Mouse (Mus musculus): ENCODE results near the gene Sh2d4b. TPM values are rescaled to one million over a fixed set of nuclear protein-coding genes. Genes with fewer than 3 reads are reported as not detected.

The Sh2d4b gene
- polyA plus RNA-seq, 1 experiment from 2014 or later, result 0.38 TPM

GRCm38 (mm10) chr14:40789110-40789509, 104.0 kb downstream of the Sh2d4b start:
- H3K36me3 ChIP-seq (ENCODE audit: insufficient read depth, low read length), result no peaks in the 10 kb centered on the region
- no peaks in the 10 kb centered on the region for H3K9me3 ChIP-seq (ENCODE audit: low read length)
- no peak overlapping the region for H3K4me2 ChIP-seq (replicated peaks; ENCODE audit: low read depth, low read length)
- no peak overlapping the region for H3K4me3 ChIP-seq (ENCODE audit: low read depth, low read length)
- WGBS, result 24% methylated on average over 3 of the region's 3 CpGs
- no peak overlapping the region for H3K27ac ChIP-seq (ENCODE audit: low read length)
- peak; percentile 68 for TF ChIP-seq CTCF (IDR thresholded peaks at IDR 0.05)
- TF ChIP-seq EP300 (IDR thresholded peaks at IDR 0.05), result no peak
- ATAC-seq (no peak; the same call in 1 of the 2 replicates), DNase-seq (ENCODE audit: low spot score) (peak; percentile 22)
- H3K27me3 ChIP-seq (replicated peaks; ENCODE audit: insufficient read depth, low read length), result no peaks in the 10 kb centered on the region
- no peaks in the 10 kb centered on the region for H3K4me1 ChIP-seq (ENCODE audit: insufficient read depth, low read depth, low read length)
- H3K9ac ChIP-seq (replicated peaks; ENCODE audit: low read depth), result no peak overlapping the region

DNA sequence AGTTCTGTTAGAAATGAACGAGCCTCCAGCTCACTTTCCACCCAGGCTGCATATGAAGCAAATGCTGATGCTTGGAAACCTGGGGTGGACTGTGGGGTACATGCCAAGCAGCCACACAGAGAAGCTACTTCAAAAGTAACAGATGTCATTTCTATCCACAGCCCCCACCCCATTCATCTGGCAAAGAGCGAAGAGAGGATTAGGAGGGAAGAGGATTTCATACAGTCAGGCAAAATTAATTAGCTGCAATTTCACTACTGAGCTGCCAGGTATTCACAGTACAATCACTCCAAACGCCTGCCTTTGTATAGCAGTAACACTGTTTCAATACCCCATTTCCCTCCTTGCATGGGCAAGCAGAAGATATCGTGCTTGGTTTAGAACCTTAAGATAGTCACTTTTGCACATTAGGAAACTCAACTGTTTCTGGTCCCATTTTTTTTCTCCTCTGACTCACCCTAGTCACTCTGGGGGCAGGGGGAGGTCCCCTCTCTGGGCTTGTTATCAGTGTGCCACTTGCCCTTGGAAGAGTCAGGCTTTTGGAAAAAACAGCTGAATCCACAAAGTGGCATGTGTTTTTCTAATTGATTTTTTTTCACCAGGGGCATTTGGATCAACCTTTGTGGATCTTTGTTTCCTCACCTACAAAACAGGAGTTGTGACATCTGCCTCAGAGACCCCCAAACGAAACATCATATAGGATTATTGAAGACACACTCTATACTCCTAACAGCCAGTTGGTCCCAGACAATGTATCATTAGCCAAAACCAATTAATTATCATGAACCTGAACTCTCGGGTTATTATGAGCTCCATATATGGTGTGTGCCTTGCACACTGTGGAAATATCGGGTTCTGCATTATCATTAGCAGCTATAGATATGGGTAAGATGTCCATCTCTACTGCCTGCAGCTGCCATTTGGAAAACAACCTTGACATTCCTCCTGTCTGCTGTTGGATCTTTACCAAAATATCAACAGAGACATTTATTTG, 123.7 kb downstream of the Sh2d4b start:
- DNase-seq (ENCODE audit: low spot score), result no peak
- Histone ChIP-seq H3K27me3 (replicated peaks; ENCODE audit: insufficient read depth, low read length) (no peaks in the 10 kb centered on the region), H3K27ac (ENCODE audit: low read length) (no peak overlapping the region), H3K4me1 (ENCODE audit: insufficient read depth, low read depth, low read length) (no peaks in the 10 kb centered on the region), H3K4me3 (ENCODE audit: low read depth, low read length) (no peak overlapping the region), H3K9me3 (ENCODE audit: low read length) (no peaks in the 10 kb centered on the region), H3K9ac (replicated peaks; ENCODE audit: low read depth) (no peak overlapping the region), H3K4me2 (replicated peaks; ENCODE audit: low read depth, low read length) (no peak overlapping the region), H3K36me3 (ENCODE audit: insufficient read depth, low read length) (no peaks in the 10 kb centered on the region)
- no peak for ATAC-seq
- TF ChIP-seq CTCF (IDR thresholded peaks at IDR 0.05) (no peak), EP300 (IDR thresholded peaks at IDR 0.05) (no peak)
- 55% methylated on average over 7 of the region's 7 CpGs for WGBS

Other genes with a start within 250 kb of the Sh2d4b start
- 77.3 and 84.9 TPM in 2 replicates for gene Tspan14, start 73.5 kb upstream of the Sh2d4b start, polyA plus RNA-seq (2015; fragmentation: Nextera tagmentation; extraction: Ambion mirVana)
- 40.6 and 50.1 TPM in 2 replicates for gene Fam213a, start 120.5 kb upstream of the Sh2d4b start, polyA plus RNA-seq (2015; fragmentation: Nextera tagmentation; extraction: Ambion mirVana)
- gene Dydc2, start 175.9 kb upstream of the Sh2d4b start, polyA plus RNA-seq (2015; fragmentation: Nextera tagmentation; extraction: Ambion mirVana), result 1.7 and 3.1 TPM in 2 replicates
- 0.30 and 0.40 TPM in 2 replicates for gene Dydc1, start 179.6 kb upstream of the Sh2d4b start, polyA plus RNA-seq (2015; fragmentation: Nextera tagmentation; extraction: Ambion mirVana)
- gene Mat1a, start 211.8 kb upstream of the Sh2d4b start, polyA plus RNA-seq (2015; fragmentation: Nextera tagmentation; extraction: Ambion mirVana), result 2.5 and 3.1 TPM in 2 replicates
- gene Sftpa1, start 238.5 kb upstream of the Sh2d4b start, polyA plus RNA-seq (2015; fragmentation: Nextera tagmentation; extraction: Ambion mirVana), result 4,795 and 4,929 TPM in 2 replicates